Mouse (Mus musculus): ENCODE data around the gene Trhr2.

The Trhr2 gene

GRCm38 (mm10) chr8:122360696-122361416 is at the start of gene Trhr2:
Gene Trhr2 (minus strand): TSS chr8:122360746.
- no peak for DNase-seq

- DNase-seq, result no peak
Observed at GRCm38 (mm10) chr8:122407678-122408077, 47.1 kb upstream of the Trhr2 start.

- no peak for DNase-seq
Observed at GRCm38 (mm10) chr8:122405146-122405805, 44.7 kb upstream of the Trhr2 start.

GRCm38 (mm10) chr8:122398186-122398585 is 37.6 kb upstream of the Trhr2 start:
- DNase-seq, result no peak

GRCm38 (mm10) chr8:122395291-122395690 is 34.7 kb upstream of the Trhr2 start:
- no peak for DNase-seq

GRCm38 (mm10) chr8:122393717-122394116 is 33.2 kb upstream of the Trhr2 start:
- DNase-seq, result no peak

- no peak for DNase-seq
Observed at GRCm38 (mm10) chr8:122390758-122391157, 30.2 kb upstream of the Trhr2 start.

GRCm38 (mm10) chr8:122389357-122389756 is 28.8 kb upstream of the Trhr2 start:
- DNase-seq, result peak; percentile 15

- no peak for DNase-seq
Observed at GRCm38 (mm10) chr8:122383039-122383438, 22.5 kb upstream of the Trhr2 start.

GRCm38 (mm10) chr8:122376365-122377231 is 16.1 kb upstream of the Trhr2 start, which contains the start of gene Zc3h18:
Gene Zc3h18 (plus strand): TSS chr8:122376609.
- DNase-seq, result peak; percentile 100

GRCm38 (mm10) chr8:122375751-122376364 is 15.3 kb upstream of the Trhr2 start:
- no peak for DNase-seq

GRCm38 (mm10) chr8:122375320-122375719 is 14.8 kb upstream of the Trhr2 start:
- DNase-seq, result peak; percentile 9

- DNase-seq, result no peak
Observed at GRCm38 (mm10) chr8:122371706-122372105, 11.2 kb upstream of the Trhr2 start.

GRCm38 (mm10) chr8:122369665-122370064 is 9.1 kb upstream of the Trhr2 start:
- DNase-seq, result peak; percentile 53

- DNase-seq, result no peak
Observed at GRCm38 (mm10) chr8:122368494-122368893, 7.9 kb upstream of the Trhr2 start.

GRCm38 (mm10) chr8:122362967-122363366 is 2.4 kb upstream of the Trhr2 start:
- no peak for DNase-seq

GRCm38 (mm10) chr8:122362271-122362670 is 1.7 kb upstream of the Trhr2 start:
- no peak for DNase-seq

GRCm38 (mm10) chr8:122359111-122359775 is 1.3 kb downstream of the Trhr2 start:
- DNase-seq, result no peak

- no peak for DNase-seq
Observed at GRCm38 (mm10) chr8:122357641-122358040, 2.9 kb downstream of the Trhr2 start.

GRCm38 (mm10) chr8:122357202-122357601 is 3.3 kb downstream of the Trhr2 start:
- no peak for DNase-seq

GRCm38 (mm10) chr8:122355642-122356606 is 4.6 kb downstream of the Trhr2 start:
- no peak for DNase-seq

Data from thymus, postnatal 14 days (tissue).